Mouse (Mus musculus) cerebellum, adult 11 months (tissue): ENCODE results near the gene Tmem117.

ENCODE experiments used
- DNase-seq: peaks from one replicate; pipeline ENCODE4 v3.0.0; 2022

Tmem117 gene

DNA sequence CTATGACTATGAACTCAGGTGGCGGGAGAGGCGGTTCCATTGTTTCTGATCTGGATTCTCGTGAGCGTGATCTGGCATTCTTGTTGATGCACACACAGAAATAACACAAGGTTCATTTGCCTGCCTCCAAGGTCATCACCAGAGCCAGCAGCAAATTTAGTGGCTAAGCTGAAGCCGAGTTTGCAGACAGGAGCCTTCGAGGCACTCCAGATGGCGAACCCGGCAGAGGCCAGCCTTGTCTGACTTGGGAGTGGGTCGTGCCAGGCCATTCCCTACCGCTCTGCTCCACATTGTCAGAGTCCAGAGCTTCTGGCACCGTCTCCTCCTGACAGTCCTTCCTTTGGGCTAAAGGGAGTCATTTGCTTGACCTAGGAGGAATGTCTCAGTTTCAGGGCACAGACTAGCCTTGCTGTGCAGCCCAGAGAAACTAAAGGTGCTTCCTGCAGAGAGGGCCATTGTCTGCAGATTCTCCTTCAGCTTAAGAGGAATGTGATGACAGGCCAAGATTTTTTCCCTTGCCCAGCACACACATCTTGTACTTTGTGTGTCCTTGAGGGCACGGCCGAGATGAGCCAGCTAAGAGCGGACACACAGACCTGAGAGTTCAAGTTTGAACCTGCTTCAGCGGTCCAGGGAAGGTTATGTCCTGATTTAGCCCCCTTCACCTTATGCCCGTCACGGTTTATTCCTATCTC, 20.2 kb downstream of the Tmem117 start:
- DNase-seq, result peak; percentile 45

DNA sequence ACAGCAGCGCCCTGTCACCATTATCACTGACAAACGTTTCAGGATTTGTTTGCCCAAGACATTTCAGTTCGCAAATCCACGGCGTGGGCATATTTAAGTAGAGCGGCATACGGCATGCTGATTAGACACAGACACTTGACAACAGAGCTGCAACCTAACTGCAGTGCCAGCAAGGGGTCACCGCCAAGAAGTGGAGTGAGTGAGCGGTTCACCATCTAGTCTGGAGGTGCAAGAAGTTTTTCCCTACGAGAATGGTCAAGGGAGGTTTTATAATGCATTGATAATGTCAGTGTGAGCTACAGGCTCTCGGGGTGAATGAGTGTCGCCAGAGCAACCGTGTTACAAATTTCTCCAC, 20.7 kb downstream of the Tmem117 start:
- no peak for DNase-seq

DNA sequence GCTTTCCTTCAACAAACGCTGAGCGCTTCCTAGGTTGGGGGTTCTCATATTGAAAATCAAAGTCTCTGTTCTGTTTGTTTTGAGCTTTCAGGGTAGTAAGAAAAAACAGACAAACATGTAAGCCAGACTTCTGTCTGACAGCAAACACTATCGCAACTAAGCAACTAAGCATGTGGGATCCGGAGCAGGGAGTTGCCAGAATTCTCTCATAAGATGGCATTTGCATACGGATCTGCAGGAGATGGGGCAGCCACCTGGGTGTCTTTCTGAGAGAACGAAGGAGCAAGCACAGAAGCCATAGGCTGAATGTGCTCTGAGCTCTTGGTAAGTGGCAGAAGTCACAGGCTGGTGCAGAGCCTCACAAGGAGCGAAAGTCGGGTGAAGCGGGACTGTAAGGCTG, 22.3 kb downstream of the Tmem117 start:
- no peak for DNase-seq

DNA sequence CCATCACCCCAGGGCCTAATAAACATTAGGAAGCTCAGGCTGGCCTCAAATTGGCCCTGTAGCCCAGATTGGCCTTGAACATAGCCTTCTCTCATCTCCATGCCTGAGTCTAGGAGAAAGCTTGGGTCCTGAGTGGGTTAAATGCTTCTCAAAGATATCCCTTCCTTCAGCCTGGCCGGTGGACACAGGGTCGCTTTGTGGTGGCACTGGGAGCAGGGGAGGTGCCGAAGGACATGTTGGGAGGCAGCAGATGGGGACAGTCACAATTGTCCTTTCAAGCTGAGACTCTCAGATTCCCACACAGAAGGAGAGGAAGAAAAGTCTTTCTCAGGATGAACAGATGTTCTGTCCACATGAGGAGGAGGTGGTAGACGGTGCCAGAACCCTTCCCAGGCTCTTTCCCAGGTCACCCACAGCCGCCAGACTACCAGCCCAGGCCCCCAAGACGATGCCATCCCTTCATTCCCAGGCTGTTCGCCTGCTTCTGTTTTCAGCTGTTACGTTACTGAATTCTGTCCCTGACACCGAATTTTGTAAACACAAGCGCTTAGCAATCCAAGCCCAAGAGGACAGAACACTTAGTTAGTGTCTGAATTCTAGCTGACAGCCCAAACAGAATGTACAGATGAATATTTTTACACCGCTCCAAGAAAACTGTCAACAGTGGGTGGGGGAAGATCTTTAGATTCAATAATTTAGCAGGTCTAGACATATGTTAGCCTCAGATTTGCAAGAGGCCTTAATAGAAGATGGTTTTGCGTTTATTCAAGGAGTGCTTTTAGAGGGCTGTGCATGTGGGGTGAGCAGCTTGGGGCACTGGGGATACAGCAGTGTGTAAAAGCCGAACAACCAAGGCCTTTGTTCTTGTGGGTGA, 23.2 kb downstream of the Tmem117 start:
- no peak for DNase-seq

DNA sequence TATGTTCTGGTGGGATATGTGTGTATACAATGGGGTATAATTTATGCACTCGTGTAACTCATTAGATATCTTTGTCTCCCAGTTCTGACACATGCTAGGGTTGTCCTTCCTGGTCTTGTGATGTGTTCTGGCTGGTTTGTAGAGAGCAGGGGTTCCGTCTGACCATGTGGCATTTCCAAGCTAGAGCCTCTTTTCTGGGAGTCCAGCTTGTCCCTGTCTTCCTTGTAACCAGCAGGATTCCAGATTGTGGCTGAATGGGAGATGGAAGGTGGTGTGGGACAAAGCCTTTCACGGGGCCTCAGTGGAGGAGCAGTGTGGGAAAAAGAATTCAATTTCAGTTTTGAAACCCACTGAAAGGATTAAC, 23.8 kb downstream of the Tmem117 start:
- DNase-seq, result no peak

DNA sequence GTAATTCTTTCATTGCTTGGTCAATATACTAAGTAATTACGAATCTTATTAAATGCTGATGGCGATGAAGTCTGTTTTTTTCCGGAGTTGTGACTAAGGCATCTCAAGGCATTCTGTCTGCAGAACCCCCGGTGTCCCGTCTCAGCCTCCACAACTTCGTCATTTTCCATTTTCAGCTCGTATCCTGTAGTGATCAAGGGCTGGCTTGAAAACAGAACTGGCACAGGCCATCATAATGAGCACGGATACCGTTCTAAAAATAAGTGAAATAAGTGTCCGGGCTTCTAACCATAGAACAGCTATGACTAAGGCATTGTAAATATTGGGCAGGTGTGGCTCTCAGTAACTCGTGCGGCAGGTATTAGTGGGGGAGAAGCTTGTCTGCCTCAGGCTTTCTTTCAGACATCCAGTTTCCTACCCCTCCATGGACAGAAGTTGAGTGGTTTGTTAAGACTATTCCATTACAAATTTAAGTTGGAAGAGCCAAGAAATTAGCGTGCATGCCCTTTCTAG, 26.8 kb downstream of the Tmem117 start:
- no peak for DNase-seq

DNA sequence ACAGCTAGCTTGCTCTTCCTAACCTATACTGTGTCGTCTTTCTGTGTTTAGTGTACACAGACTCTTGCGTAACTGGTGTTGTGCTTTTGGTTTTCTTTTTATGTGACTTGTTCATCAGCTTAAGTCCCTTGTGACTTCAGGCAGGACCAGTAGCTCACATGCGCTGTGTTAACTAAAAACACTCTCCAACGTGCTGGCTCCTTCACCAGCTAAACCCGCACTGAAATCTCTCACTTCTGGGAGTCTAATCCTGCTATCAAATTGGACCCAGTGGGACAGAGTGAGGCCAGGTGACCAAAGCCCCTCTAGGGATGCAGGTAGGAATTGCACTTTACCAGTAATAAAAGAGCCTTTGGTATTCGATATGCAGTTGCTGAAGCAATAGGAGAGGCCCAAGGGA, 28.9 kb downstream of the Tmem117 start:
- no peak for DNase-seq

DNA sequence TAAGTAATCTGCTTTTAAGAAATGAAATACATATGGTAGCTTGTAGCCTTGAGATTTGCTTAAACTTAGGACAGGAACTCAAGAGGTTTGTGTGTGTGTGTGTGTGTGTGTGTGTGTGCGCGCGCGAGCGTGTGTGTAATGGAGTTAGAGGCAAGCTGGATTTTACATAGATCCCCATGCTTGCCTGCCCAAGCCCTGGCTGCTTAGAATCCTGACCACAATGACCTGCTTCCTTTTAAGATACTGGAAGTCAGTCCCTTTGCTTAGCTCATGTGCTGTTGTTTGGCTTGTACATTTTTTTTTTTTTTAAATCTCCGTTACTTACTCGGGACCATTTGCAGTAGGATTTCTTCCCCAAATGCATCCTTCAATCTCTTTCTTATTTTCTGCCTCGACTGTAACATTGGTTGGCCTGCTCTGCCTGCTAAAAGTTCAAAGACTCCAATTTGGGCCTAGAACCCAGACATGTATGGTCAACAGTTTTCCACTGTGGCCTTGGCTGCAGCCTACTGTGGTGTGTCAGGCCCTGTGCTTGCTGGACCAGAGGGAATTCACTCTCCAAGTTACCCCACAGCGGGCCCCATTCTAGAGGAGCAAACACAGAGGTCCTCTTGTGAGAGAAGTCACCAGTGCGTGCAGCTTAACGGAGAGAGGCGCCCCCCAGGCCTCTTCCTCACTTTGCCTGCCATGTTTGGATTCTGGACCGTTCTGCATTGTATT, 29.5 kb downstream of the Tmem117 start:
- DNase-seq, result no peak

DNA sequence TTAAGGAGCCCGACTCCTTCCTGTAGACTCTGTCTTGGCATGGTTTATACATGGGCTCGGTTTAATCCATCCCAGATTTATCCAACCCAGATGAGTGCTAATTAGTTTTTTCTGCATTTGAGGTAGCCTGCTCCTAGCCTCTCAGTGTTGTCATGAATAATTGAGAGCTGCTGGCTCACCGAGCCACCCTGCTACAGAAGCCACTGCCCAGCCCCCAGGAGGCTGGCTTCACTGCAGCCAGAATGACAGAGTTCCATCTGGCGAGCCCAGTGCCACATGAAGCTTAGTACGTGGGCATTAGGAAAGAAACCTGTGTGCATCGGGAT, 30.0 kb downstream of the Tmem117 start:
- DNase-seq, result no peak

DNA sequence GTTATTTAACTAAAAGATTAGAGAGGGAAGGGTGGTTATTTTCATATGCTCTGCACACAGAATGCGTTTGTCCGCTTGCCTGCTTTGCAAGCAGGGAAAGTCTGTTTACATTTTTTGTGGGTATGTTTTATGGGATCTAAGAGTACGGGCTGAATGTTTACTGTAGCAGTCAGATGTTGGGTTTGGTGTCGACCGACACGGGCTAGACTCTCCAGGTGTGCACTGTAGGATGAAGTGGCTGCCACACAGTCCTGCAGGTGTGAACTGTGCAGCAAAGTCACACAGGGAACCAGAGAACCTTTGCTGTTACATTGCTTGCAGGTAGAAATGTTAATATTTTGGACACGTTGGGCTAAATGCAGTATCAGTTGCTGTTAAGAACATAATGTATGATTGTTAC, 31.9 kb downstream of the Tmem117 start:
- no peak for DNase-seq

DNA sequence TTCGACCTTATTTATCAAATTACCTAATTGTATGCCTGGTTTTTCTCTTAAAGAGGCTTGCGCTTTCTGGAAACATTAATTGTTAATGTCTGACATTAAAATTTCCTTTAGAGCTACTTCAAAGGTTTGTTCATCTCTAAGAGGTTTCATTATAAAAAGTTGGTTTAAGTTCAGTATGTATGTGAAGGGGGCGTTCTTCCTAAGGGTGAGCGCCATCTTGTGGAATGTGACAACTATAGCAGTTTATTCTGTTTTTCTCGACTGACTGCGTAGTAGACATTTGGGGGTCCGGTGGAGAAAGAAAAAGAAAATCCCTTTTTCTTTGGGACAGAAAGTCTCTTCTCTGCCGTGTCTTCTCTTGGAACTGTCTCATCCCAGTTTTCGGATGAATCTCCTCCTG, 32.4 kb downstream of the Tmem117 start:
- DNase-seq, result no peak

DNA sequence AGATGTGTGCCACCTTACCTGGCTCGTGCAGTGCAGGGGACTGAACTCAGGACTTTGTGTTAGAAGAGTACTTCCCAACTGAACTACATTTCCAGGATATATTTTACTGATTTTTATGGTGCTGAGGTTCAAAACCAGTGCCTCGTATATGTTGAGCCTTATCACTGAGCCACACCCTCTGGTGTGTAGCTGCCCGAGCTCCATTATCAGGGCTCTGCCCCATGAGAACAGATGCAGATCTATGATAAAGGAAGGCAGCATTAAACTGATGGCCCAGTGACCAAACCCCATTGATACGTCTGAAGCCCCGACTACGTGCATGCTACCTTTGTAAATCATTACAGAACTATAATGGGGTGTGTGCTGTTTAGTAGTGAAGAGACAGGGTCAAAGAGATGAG, 35.6 kb downstream of the Tmem117 start:
- DNase-seq, result no peak

DNA sequence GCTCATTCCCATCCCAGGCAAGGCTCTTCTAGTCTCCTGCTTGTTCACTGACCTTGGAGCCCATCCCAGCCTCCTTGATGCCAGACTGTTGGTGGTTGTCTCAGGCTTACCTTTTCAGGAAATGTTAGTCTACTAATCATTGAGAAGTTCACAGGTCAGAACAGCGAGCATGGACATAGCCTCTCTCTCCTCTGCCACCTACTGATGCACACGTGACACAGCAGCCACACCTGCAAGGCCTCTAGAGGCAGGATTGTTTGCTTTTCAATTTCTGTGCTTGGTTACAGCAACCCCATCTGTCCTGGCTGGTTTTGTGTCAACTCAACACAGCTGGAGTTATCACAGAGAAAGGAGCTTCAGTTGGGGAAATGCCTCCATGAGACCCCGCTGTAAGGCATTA, 52.1 kb downstream of the Tmem117 start:
- no peak for DNase-seq

DNA sequence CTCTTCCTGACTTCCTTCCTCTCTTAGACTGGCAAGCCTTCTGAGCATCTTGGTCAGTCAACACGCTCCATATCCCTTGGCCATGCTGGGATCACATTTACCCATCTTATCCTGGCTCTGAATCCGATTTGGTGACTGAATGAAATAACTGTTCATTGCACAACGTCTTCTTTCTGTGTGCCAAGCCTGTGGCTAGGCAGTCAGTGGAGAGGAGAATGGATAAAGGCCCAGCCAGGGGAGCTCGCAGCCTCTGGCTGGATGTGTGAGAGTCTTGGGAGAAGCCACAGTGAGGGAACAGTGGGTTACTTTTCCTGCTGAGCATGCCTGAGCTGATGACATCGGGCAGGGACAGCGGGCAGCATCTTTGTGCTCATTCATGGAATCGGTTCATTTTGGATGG, 55.2 kb downstream of the Tmem117 start:
- DNase-seq, result no peak

DNA sequence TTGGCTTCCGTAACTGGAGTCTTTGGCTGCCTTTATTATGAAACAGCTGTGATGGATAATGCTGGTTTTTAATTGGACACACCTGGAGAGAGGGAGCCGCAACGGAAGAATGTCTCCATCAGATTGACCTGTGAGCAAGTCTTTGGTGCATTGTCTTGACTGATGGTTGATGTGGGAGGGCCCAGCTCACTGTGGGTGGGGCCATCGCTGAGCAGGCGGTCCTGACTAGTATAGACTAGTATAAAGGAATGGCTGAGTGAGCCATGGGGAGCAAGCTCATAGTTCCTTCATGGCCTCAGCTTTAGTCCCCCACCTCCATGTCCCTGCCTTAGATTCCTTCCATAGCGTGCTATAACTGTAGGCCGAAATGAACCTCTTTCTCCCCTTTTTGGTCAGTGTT, 58.1 kb downstream of the Tmem117 start:
- DNase-seq, result no peak

DNA sequence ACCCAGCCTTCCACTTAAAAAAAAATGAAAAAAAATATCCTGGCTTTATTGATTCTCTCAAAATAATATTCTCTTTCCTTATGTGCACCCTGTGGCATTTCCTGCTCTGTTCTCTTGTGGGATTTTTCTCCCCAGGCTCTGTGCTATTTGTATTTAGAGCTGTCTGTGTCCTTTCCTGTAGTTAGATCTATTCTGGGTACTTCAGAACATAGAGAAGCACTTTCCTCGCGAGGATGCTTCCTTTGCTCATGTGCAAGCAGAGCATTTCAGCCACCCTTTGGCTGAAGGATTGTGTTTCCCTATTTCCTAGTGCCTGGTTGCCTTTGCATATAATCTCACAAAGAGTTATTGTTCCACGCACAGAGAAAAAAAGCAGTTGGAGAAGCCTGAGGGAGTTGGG, 58.6 kb downstream of the Tmem117 start:
- DNase-seq, result no peak

DNA sequence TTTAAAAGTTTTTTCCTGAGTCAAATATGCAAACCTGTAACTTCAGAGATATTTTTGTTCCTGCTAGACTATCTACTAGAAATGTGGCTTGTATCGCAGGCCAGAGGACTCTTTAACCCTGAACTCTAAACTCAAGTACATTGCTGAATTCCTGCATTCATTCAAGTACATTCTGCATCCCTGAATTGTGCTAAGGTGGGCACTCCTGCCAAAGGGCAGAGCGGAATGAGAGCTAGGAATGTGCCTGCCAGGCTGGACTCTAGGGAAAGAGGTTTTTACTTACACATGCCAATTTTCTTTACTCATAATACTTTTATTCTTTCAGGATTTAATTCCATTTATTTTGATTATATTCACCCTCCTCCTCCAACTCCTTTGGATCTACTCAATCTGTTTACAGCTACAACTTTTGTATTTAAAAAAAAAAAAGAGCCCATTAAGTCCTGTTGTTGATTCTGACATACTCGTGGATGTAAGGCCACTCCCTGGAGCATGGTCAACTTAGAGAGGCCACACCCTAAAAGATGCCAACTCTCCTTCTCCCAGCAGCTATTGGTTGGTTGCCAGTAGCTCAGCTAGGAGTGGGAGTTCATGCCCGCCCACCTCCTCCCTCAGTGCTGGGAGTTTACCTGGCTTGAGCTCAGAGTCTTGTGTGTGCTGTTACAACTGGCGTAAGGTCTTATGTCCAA, 60.3 kb downstream of the Tmem117 start:
- DNase-seq, result no peak

DNA sequence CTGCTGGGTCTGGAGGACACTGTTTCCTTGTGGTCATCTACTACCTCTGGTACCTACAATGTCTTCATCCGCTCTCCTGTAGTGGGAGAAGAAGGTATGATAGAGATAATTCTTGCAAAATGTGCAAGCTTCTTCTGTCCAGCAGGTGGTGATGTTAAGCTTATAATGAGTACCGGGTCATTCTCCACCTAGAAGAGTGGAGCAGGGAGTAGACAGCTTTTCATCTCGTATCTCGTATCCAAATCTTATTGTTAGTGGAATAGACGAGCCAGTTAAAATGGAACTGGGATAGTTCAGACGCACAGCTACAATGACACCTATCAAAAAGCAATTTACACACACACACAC, 60.8 kb downstream of the Tmem117 start:
- DNase-seq, result no peak

DNA sequence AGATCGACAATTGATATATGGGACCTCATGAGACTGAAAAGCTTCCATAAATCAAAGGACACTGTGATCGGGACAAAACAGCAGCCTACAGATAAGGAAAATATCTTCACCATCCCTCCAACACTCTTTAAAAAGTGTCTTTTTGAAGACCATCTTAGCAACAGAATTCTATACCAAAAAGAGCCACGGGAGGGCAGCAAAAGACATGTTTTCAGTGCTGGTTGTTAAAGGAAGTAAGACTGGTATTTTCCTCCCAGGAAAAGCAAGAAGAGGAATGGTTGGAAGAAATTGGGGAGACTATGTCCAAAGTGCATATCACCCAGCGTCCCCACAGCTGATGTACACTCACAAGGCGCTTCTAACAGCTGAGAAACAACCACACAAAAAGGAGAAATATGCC, 93.7 kb downstream of the Tmem117 start:
- peak; percentile 60 for DNase-seq

DNA sequence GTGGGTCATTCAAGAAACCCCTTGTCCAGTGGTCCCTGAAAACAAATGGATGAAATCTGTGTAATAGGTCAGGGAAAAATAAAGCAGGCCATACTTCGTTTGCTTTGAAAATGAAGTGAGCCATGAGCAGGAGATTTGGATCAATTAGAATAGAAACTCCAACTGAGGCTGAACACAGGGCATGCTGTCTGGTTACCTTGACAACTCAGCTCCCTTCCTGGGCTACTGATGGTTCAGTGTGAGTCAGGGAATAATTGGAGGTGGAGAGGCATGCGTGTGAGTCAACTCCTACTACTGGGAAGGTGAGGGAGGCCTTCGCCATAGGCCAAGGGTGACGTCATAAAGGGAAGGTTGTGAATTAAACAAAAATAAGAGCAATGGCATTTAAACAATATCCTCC, 103.1 kb downstream of the Tmem117 start:
- DNase-seq, result no peak

DNA sequence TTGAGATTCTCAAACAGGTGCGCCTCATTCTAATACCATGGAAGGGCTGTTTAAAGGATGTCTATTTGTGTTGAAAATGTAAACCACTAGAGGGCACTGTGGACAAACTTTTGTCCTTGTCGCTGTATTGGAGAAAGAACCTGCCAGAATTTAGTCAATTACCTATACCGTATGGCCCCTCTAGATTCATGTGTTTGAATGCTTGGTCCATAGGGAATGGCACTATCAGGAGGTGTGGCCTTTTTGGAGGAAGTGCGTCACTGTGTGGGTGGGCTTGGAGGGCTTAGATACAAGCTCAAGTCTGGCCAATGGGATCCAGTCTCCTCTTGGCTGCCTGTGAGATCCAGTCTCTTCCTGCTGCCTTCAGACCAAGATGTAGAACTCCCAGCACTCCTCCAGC, 140.2 kb downstream of the Tmem117 start:
- peak; percentile 44 for DNase-seq

DNA sequence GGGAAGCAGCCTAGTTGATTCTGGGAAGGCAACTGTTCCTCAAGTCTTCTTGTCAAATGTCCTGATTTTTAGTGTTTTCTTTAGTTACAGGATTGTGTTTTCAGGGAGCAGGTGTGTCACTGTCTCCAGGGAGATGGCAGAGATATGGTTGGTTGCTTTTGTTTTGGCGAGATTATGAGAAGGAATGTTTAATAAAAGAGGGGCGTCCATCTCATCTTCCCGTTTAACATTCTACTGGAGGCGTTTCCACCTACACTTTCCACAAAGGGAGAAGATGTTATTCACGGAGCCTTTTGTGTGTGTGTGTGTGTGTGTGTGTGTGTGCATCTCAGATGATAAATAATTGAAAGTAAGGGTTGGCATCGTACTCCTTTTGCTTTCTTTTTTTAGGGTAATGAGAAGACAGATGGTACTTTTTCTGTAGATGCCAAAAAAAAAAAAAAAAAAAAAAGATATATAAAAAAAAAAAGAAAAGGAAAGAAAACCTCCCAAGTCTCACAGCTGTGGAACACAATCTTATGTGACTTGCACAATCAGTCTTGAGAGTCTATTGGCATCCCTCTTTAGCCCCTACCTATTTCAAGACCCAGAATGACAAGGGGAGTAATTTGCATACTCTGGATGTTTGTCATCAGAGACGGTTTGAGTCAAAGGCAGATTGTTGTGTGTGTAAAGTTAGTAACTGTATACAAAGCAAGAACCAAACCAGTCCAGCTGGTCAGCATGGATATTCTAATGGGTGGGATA, 142.0 kb downstream of the Tmem117 start:
- DNase-seq, result no peak

DNA sequence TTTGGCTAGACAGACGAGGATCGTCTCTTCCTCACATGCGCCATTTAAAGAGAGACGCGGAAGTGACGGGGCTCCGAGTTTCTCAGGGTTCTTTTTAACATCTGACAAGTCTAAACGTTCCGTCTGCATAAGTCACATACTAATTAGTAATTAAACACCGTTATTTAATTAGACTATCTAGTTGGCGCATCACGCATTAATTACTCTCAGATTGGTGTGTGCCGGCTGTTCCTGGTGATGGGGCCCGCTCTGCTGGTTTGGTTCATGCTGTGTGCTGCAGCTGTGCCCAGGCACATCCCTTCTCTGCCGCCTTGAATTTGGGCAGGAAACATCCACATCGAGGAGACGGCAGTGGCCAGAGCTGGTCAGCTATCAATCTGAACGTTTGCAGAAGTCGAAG, 142.7 kb downstream of the Tmem117 start:
- DNase-seq, result no peak
